Mouse (Mus musculus): ENCODE data around the gene Vil1. TPM values are rescaled to one million over a fixed set of nuclear protein-coding genes. Genes with fewer than 3 reads are reported as not detected.

Gene Vil1
- polyA plus RNA-seq (2016; fragmentation: Nextera tagmentation; extraction: Ambion mirVana): 0.12 and 0.17 TPM in 2 replicates

GRCm38 (mm10) chr1:74408589-74409504 lies at the start of gene Vil1:
Vil1 (plus strand) TSS chr1:74409376.
- H3K9me3 ChIP-seq: no peaks in the 10 kb centered on the region
- 71% methylated on average over 15 of the region's 15 CpGs for WGBS

GRCm38 (mm10) chr1:74359952-74360517 lies 49.1 kb upstream of the Vil1 start:
- no peaks in the 10 kb centered on the region for H3K9me3 ChIP-seq
- 90% methylated on average over 5 of the region's 5 CpGs for WGBS
- no peak overlapping the region for H3K4me3 ChIP-seq
- DNase-seq (ENCODE audit: extremely low spot score, low spot score): no peak
- H3K4me1 ChIP-seq: peaks cover 8% of the 10 kb centered on the region
- H3K27me3 ChIP-seq (ENCODE audit: poor library complexity, severe bottlenecking): no peaks in the 10 kb centered on the region
- H3K36me3 ChIP-seq (replicated peaks): no peaks in the 10 kb centered on the region
- H3K27ac ChIP-seq: no peak overlapping the region

More at GRCm38 (mm10) chr1:74408589-74409504, at the start of gene Vil1:
- Histone ChIP-seq H3K36me3 (replicated peaks) (no peaks in the 10 kb centered on the region), H3K4me1 (no peaks in the 10 kb centered on the region), H3K27ac (no peak within 1 kb of the TSS), H3K27me3 (ENCODE audit: poor library complexity, severe bottlenecking) (no peaks in the 10 kb centered on the region), H3K4me3 (no peak within 1 kb of the TSS)
- DNase-seq (ENCODE audit: extremely low spot score, low spot score): no peak

- Histone ChIP-seq H3K27me3 (ENCODE audit: poor library complexity, severe bottlenecking) (0 out of 2 replicates have a peak, but pooled peaks cover 2% of the 10 kb centered on the region), H3K4me1 (peaks cover 8% of the 10 kb centered on the region), H3K36me3 (replicated peaks) (no peaks in the 10 kb centered on the region), H3K4me3 (no peak within 1 kb of the TSS), H3K9me3 (no peaks in the 10 kb centered on the region), H3K27ac (no peak within 1 kb of the TSS; the same call in 1 of the 2 replicates)
- peak; percentile 66 for DNase-seq (ENCODE audit: extremely low spot score, low spot score)
- WGBS: 2% methylated on average over 2 of the region's 2 CpGs
Measured at GRCm38 (mm10) chr1:74361812-74362211, 47.4 kb upstream of the Vil1 start, which contains the start of gene Catip. Catip (plus strand) TSS chr1:74362108.

- Histone ChIP-seq H3K36me3 (replicated peaks) (no peaks in the 10 kb centered on the region), H3K4me3 (no peak overlapping the region), H3K27me3 (ENCODE audit: poor library complexity, severe bottlenecking) (peaks cover 10% of the 10 kb centered on the region; the same call in 1 of the 2 replicates), H3K9me3 (no peaks in the 10 kb centered on the region), H3K27ac (no peak overlapping the region; the same call in 1 of the 2 replicates), H3K4me1 (peaks cover 11% of the 10 kb centered on the region)
- WGBS: 74% methylated on average over 17 of the region's 17 CpGs
- no peak for DNase-seq (ENCODE audit: extremely low spot score, low spot score)
Measured at GRCm38 (mm10) chr1:74362325-74363229, 46.6 kb upstream of the Vil1 start.

- Histone ChIP-seq H3K27ac (no peak overlapping the region), H3K9me3 (no peaks in the 10 kb centered on the region), H3K4me3 (no peak overlapping the region), H3K36me3 (replicated peaks) (no peaks in the 10 kb centered on the region), H3K4me1 (peaks cover 20% of the 10 kb centered on the region), H3K27me3 (ENCODE audit: poor library complexity, severe bottlenecking) (peaks cover 17% of the 10 kb centered on the region)
- 76% methylated on average over 5 of the region's 5 CpGs for WGBS
- no peak for DNase-seq (ENCODE audit: extremely low spot score, low spot score)
Measured at GRCm38 (mm10) chr1:74363437-74363836, 45.7 kb upstream of the Vil1 start.

GRCm38 (mm10) chr1:74364270-74364669 lies 44.9 kb upstream of the Vil1 start:
- no peak for DNase-seq (ENCODE audit: extremely low spot score, low spot score)
- WGBS: 86% methylated on average over 8 of the region's 8 CpGs
- Histone ChIP-seq H3K4me1 (peaks cover 21% of the 10 kb centered on the region), H3K27ac (no peak overlapping the region), H3K4me3 (no peak overlapping the region), H3K36me3 (replicated peaks) (no peaks in the 10 kb centered on the region), H3K9me3 (no peaks in the 10 kb centered on the region), H3K27me3 (ENCODE audit: poor library complexity, severe bottlenecking) (peaks cover 25% of the 10 kb centered on the region)

GRCm38 (mm10) chr1:74367886-74368645 lies 41.1 kb upstream of the Vil1 start:
- peak overlapping the region; percentile 68 for H3K27ac ChIP-seq
- H3K4me3 ChIP-seq: peak overlapping the region; percentile 45
- peak; percentile 30 for DNase-seq (ENCODE audit: extremely low spot score, low spot score)

GRCm38 (mm10) chr1:74370040-74370439 lies 39.1 kb upstream of the Vil1 start:
- peaks cover 14% of the 10 kb centered on the region for H3K4me1 ChIP-seq
- H3K9me3 ChIP-seq: no peaks in the 10 kb centered on the region
- no peak overlapping the region for H3K27ac ChIP-seq
- WGBS: 49% methylated on average over 4 of the region's 4 CpGs
- DNase-seq (ENCODE audit: extremely low spot score, low spot score): no peak
- no peaks in the 10 kb centered on the region for H3K36me3 ChIP-seq (replicated peaks)
- H3K27me3 ChIP-seq (ENCODE audit: poor library complexity, severe bottlenecking): peaks cover 26% of the 10 kb centered on the region
- H3K4me3 ChIP-seq: no peak overlapping the region

More at GRCm38 (mm10) chr1:74367886-74368645, 41.1 kb upstream of the Vil1 start:
- H3K27me3 ChIP-seq (ENCODE audit: poor library complexity, severe bottlenecking): peaks cover 26% of the 10 kb centered on the region
- H3K9me3 ChIP-seq: no peaks in the 10 kb centered on the region
- 21% methylated on average over 34 of the region's 34 CpGs for WGBS
- H3K4me1 ChIP-seq: peaks cover 13% of the 10 kb centered on the region
- H3K36me3 ChIP-seq (replicated peaks): no peaks in the 10 kb centered on the region

- Histone ChIP-seq H3K4me3 (no peak overlapping the region), H3K27ac (no peak overlapping the region), H3K36me3 (replicated peaks) (no peaks in the 10 kb centered on the region), H3K9me3 (no peaks in the 10 kb centered on the region), H3K27me3 (ENCODE audit: poor library complexity, severe bottlenecking) (peaks cover 9% of the 10 kb centered on the region; the same call in 1 of the 2 replicates), H3K4me1 (peaks cover 21% of the 10 kb centered on the region)
- DNase-seq (ENCODE audit: extremely low spot score, low spot score): no peak
- 85% methylated on average over 4 of the region's 4 CpGs for WGBS
Measured at GRCm38 (mm10) chr1:74373372-74373771, 35.8 kb upstream of the Vil1 start.

GRCm38 (mm10) chr1:74374980-74375379 lies 34.2 kb upstream of the Vil1 start, which contains the start of gene Slc11a1:
Slc11a1 (plus strand) TSS chr1:74375195.
- H3K9me3 ChIP-seq: no peaks in the 10 kb centered on the region
- no peak within 1 kb of the TSS for H3K4me3 ChIP-seq
- DNase-seq (ENCODE audit: extremely low spot score, low spot score): no peak
- no peaks in the 10 kb centered on the region for H3K27me3 ChIP-seq (ENCODE audit: poor library complexity, severe bottlenecking)
- no peaks in the 10 kb centered on the region for H3K36me3 ChIP-seq (replicated peaks)
- H3K4me1 ChIP-seq: peaks cover 19% of the 10 kb centered on the region
- peak within 1 kb of the TSS; percentile 37; the same call in 1 of the 2 replicates for H3K27ac ChIP-seq
- 76% methylated on average over 8 of the region's 8 CpGs for WGBS

- WGBS: 80% methylated on average over 10 of the region's 10 CpGs
- Histone ChIP-seq H3K4me3 (no peak overlapping the region), H3K36me3 (replicated peaks) (no peaks in the 10 kb centered on the region), H3K9me3 (no peaks in the 10 kb centered on the region), H3K27ac (peak overlapping the region; percentile 37; the same call in 1 of the 2 replicates), H3K4me1 (peaks cover 19% of the 10 kb centered on the region), H3K27me3 (ENCODE audit: poor library complexity, severe bottlenecking) (no peaks in the 10 kb centered on the region)
- DNase-seq (ENCODE audit: extremely low spot score, low spot score): no peak
Measured at GRCm38 (mm10) chr1:74375561-74375960, 33.6 kb upstream of the Vil1 start.
